Mouse (Mus musculus) testis, postnatal 14 days (tissue): ENCODE data around the gene Isyna1.
A peak's percentile ranks its signal among the peaks of the same experiment; 100 is the strongest.

ENCODE experiments used
- DNase-seq: peaks from one replicate; pipeline ENCODE4 v3.0.0; 2021; ENCODE audit warnings: low spot score

Gene Isyna1

DNA sequence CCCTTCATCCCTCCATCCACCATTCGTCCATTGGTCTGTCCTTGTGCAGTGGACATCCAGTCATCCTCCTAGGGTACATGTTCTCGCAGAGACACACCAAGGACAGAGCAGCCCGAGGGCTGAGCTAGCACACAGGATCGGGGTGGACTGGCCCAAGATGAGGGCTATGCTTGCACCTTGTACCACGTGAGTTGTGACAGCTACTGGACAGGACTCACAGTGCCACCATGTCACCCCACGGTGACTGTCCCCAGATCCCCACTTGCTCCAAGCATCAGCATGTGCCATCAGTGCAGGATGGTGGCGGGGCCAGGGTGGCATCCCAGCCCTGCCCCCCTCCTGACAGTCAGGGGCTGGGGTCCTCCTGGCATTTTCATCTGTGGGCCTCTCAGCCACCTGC is 10.4 kb downstream of the Isyna1 start:
- no peak for DNase-seq

GRCm38 (mm10) chr8:70605871-70606779 is 12.0 kb downstream of the Isyna1 start:
- DNase-seq, result no peak

DNA sequence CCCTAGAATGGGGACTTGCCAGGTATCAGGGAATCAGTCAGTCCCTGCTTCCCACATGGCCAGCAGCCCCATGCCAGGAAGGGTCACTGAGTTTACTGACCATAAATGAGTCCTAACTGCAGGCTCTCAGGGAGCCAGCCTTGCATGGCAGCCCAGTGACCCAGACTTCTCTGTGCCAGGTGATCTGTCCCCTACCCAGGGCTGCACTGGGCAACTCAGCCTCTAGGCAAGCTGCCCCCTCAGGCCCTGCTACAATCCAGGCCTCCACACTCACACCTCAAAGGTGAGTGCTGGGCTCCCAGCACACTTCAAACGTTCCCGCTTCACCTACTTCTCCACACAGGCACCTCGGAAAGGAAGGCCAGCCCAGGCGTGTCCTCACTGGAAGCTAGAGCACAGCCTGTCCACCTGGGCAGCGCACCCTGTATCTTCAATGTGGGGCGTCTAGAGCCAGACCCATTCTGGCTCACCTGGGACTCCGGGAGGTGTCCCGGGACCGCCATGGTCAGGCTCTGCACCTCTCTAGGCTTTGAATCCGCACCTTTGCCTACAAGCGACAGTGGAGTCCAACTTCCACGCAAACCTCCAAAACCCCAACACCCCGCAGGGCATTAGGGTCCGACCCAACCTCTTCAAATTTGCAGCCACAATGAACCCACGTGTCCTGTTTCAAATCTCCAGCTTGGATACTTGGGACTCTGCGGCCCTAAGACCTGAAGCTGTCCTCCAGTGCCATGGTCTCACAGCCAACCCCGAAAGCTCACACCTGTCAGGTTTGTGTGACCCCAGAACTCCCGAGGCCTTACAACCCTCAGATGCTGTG is 12.8 kb downstream of the Isyna1 start:
- no peak for DNase-seq

- no peak for DNase-seq
Observed at GRCm38 (mm10) chr8:70607603-70607897, 13.4 kb downstream of the Isyna1 start.

- no peak for DNase-seq
Observed at GRCm38 (mm10) chr8:70607898-70608748, 13.9 kb downstream of the Isyna1 start.

GRCm38 (mm10) chr8:70608749-70609367 is 14.7 kb downstream of the Isyna1 start, which contains the start of gene Ssbp4:
Gene Ssbp4, minus strand, starts transcription at chr8:70608872.
- DNase-seq, result peak; percentile 67

GRCm38 (mm10) chr8:70609368-70609848 is 15.2 kb downstream of the Isyna1 start:
- DNase-seq, result peak; percentile 84

DNA sequence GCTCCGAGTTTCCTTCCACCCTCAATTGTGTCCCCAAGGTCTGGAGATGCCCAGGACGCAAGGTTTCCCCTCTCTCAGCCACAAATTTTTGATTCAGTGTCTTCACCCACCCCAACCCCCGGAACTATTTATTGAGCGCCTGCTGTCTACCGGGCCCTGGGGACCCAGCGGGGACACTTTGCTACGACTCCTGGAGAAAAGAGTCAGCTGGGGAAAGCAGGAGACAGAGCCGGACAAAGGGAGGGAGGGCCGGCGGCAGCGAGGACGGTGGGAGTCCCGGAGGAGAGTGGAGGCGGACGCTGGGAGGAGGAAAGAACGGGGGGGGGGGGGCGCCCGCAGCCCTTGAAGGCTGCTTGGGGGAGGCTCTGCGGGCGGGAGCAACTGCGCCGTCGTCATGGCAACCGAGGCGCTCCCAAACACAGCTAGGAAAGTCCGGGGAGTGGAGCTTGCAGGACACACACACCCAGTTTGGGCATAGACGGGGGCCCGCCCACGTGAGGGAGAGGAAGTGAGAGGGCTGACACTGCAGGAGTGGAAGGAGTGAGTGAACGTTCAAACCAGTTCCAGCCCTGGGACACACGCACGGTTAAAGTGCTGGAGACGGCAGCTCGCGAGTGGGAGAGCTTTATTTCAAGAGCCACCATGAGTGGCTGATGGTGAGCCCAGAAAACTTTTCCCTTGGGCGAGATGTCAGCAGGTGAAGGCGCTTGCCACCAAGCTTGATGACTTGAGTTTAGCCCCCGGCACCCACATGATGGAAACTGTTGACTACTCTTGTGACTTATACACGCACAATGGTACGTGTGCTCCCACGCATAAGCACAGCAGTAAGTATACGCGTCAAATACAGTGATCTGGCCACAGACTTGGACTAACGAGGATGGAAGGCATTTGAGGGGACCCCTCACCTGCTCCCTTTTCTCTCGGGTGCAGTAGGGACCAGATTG is 15.9 kb downstream of the Isyna1 start:
- DNase-seq, result peak; percentile 90

DNA sequence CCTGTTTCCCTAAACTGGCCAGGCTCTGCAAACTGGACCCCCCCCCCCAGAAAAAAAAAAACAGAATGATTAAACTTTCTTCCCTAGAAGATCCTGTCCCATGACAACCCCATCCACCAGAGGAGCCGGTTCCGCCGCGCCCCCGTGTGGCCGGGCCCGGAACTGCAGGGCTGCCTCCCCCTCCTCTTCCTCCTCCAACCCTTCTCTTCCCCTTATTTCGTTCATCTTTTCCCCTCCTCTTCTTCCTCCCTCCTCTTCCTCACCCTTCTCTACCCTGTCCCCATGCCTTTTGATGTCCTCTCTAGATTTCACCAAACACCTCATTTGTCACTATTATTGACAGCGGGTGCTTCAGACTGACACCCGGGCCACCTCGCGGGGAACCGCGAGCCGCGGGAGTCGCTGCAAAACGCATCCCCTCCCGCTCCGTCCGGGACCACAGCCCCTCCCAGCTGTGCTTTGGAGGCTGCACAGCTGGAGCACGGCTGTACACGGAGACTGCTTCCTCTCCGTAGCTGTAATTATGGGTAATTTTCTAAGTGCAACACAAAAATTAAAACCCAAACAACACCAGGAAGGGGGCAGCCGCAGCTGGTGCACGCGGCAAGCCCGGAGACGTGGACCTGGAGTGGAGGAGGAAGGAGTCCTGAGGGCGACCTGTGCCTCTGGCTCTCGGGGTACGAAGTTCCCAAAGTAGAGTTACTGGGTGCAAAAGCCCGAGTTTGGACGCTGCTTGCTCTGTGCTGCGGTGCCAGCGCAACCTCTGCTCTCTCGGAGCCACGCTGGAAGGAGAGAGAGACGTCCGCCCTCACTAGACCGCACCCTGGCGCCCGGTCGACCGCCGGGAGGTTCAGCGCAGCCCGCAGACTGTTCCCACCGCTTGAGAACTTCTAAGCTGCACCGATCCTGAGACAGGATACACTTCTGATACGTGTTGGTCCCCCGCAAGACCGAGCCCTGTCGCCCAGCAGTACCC is 16.9 kb downstream of the Isyna1 start:
- peak; percentile 79 for DNase-seq

DNA sequence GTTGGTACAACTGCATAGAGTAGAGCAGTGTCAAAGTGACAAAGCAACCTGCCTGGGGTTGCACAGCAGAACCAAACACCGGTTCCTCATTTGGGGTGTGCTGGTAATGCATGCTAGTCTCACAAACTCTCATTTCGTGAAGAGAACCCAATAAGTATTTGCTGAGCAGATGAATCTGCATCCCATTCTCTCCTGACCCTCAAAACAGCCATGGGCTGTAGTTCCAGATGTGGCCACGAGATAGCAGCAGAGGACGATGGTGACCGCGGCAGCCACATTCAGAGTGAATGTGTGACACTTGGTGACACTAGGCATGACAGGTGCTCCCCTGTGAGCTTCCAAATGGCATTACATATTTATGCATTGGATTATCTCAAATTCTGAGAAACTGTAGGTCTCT is 17.7 kb downstream of the Isyna1 start:
- DNase-seq, result peak; percentile 72

DNA sequence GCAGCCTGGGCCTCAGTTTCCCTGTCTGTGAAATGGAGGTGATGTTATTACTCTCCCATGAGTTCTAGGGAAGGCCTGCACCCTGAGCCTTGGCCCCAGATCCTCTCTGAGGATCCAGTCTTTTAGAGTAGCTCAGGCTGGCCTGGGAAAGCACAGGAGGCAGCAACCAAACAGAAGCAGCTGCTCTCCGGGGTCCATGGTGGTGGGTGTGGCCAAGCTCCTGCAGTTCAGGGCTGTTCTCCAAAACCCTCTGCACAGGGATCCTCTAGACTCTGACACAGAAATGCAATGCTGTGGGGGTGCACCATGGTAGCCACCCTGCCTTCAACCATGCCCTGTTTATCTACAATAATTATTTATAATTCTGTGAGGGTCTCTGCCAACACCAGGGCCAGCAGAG is 19.6 kb downstream of the Isyna1 start:
- DNase-seq, result no peak

DNA sequence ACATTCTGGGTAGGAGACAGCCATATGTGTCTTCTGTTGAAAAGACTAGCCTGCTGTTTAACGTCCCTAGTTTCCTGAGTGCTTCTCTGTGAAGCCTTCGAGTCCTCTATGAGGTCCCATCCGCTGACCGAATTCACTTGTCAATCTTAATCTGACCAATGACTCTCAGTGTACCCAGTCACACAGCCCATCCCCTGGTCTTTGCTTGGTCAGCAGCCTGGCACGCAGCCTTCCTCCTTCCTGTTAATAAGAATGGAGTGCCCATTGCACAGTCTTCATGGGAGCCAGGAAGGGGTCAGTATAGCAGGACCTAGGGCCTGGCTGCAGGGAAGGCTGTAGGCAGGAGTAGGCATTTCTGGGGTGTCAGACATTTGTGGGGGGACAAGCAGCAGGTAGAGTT is 20.3 kb downstream of the Isyna1 start:
- DNase-seq, result no peak

DNA sequence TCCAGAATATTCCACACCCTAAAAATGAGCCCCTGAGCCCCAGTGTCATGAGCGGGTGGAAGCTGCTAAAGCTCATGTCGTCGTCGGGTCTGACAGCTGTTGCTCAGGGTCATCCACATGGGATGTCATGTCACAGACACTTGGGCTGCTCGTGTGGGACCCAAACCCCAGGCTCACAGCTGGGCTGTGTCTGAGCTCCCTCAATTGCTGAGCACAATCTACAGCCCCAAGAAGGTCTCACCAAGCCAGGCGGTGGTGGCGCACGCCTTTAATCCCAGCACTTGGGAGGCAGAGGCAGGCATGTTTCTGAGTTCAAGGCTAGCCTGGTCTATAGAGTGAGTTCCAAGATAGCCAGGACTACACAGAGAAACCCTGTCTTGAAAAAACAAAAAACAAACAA is 21.1 kb downstream of the Isyna1 start:
- no peak for DNase-seq

GRCm38 (mm10) chr8:70615894-70616293 is 21.7 kb downstream of the Isyna1 start, which contains the start of gene Lrrc25:
Gene Lrrc25, plus strand, starts transcription at chr8:70616155.
- no peak for DNase-seq

DNA sequence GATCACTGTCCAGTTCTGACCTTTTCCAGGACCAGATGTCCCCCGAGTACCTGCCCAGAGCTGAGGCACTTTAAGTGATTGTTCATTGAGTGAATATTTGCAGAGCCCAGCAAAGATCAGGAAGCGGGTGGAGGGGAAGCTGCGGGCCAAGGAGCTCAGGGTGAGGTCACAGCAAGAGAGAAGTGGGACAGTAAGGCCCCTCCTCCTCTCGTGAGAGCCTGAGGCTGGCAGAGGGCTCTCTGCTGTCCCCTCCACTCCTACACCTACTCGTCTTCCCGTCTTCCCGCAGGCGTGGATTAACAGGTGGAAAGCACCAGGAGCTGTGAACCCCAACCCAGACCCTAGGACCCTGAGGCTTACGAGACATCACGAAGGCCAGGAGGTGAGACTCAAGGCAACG is 22.5 kb downstream of the Isyna1 start:
- no peak for DNase-seq

- DNase-seq, result no peak
Observed at GRCm38 (mm10) chr8:70617985-70618384, 23.8 kb downstream of the Isyna1 start.

DNA sequence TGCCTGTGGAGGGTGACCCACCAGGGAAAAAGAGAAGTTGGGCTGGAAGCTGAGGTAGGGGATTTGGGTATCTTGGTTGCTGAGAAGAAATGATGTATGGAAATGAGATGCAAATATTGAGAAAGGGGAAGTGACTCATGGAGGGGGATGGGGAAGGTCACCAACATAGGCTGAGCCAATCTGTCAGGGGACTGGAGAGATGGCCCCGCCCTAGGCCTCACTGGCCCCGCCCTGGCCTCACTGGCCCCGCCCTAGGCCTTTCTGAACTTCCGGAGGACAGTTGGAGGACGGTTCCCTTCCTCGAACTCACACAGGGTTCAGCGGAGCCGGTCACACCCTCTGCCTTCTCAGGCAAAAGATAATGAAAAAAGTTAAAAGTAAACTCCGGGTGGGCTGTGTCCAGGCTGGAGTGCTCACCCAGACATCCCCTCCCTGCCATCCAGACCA is 24.7 kb downstream of the Isyna1 start:
- no peak for DNase-seq

DNA sequence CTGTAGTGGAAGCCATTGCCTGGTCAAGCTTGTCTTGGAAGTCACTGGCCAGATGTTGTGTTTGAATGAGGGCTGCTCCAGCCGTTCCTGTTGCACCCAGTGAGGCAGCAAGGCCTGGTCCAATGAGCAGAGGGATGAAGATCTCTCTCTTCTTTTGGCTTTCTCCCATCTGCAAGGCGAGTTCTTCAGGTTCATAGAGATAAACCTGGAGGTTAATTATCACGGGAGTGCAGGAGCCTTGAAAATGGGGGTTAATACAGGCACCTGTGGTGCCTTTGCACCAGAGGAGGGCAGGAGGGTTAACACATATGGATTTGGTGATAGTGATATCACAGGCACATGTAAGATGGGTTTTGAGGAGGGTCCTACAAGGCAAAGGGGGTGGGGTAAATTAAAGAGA is 28.0 kb downstream of the Isyna1 start:
- no peak for DNase-seq

GRCm38 (mm10) chr8:70625104-70625503 is 30.9 kb downstream of the Isyna1 start:
- DNase-seq, result no peak
